Mouse (Mus musculus) CH12.LX (cell line): ENCODE data around the gene Epha3. TPM values are rescaled to one million over a fixed set of nuclear protein-coding genes. Genes with fewer than 3 reads are reported as not detected.

ENCODE experiments used
- DNase-seq: peaks from one replicate; pipeline ENCODE4 v3.0.0-alpha.2; 2013; ENCODE audit errors: extremely low read depth
- H3K27ac ChIP-seq: 2 replicates; pipeline ENCODE4 v1.5.1; 2012; ENCODE audit warnings: low read depth, mild to moderate bottlenecking, control low read depth, moderate library complexity; ENCODE audit not compliant: insufficient read depth
- H3K27me3 ChIP-seq: replicated peaks from 2 replicates; pipeline ENCODE3; 2012; ENCODE audit warnings: inconsistent platforms
- H3K36me3 ChIP-seq, 2 experiments: replicated peaks in 1 of 2; 2 replicates each; pipeline versions ENCODE3 to v1.6.1; 2012; ENCODE audit warnings: inconsistent platforms in 1 of 2, low read length in 1 of 2, mild to moderate bottlenecking in 1 of 2, mixed read lengths in 1 of 2, moderate library complexity in 1 of 2; ENCODE audit not compliant: control insufficient read depth in 1 of 2, insufficient read depth in 1 of 2
- H3K4me1 ChIP-seq, 2 experiments: 2 replicates each; pipeline ENCODE4 v1.6.1; 2012; ENCODE audit warnings: inconsistent platforms in 1 of 2, moderate library complexity in 1 of 2; ENCODE audit not compliant: insufficient read depth in 2 of 2, control insufficient read depth in 1 of 2
- H3K4me2 ChIP-seq: 2 replicates; pipeline ENCODE4 v1.6.1; 2012; ENCODE audit warnings: low read depth, mild to moderate bottlenecking, control low read depth; ENCODE audit not compliant: poor library complexity, insufficient read depth, severe bottlenecking
- H3K4me3 ChIP-seq, 3 experiments: fragments of 150-350 bp in 1 of 3; sonication (generic) in 1 of 3; replicated peaks in 1 of 3; 2 replicates each; pipeline versions ENCODE3 to v1.5.1; 2011 to 2012; ENCODE audit warnings: low read depth in 2 of 3, low read length in 2 of 3, mild to moderate bottlenecking in 2 of 3, moderate library complexity in 2 of 3, control low read depth in 1 of 3, improper control_type of control experiment in 1 of 3, inconsistent platforms in 1 of 3, mixed read lengths in 1 of 3; ENCODE audit not compliant: poor library complexity in 1 of 3
- H3K79me2 ChIP-seq: replicated peaks from 2 replicates; pipeline ENCODE4 v1.6.1; 2012; ENCODE audit warnings: mild to moderate bottlenecking, moderate library complexity; ENCODE audit not compliant: control insufficient read depth, poor library complexity, insufficient read depth, severe bottlenecking; ENCODE audit errors: extremely low read depth
- H3K9ac ChIP-seq: 2 replicates; pipeline ENCODE4 v1.6.1; 2012; ENCODE audit warnings: low read depth, mild to moderate bottlenecking, control low read depth, moderate library complexity; ENCODE audit not compliant: insufficient read depth
- H3K9me3 ChIP-seq: replicated peaks from 2 replicates; pipeline ENCODE3; 2012; ENCODE audit warnings: low read length, inconsistent platforms, mixed read lengths
- CHD1 ChIP-seq: IDR thresholded peaks from 2 replicates; pipeline ENCODE4 v1.6.1; 2012; ENCODE audit warnings: low read depth, low read length, improper control_type of control experiment, inconsistent platforms
- CTCF ChIP-seq, 2 experiments: IDR thresholded peaks in 1 of 2; conservative IDR thresholded peaks in 1 of 2; 2 replicates each; pipeline ENCODE4 v1.5.1; 2011 to 2012; ENCODE audit warnings: low read depth in 2 of 2, low read length in 2 of 2, improper control_type of control experiment in 1 of 2, inconsistent platforms in 1 of 2, mild to moderate bottlenecking in 1 of 2, moderate library complexity in 1 of 2
- E2F4 ChIP-seq: IDR thresholded peaks from 2 replicates; pipeline ENCODE4 v1.6.1; 2011; ENCODE audit warnings: low read depth, low read length, improper control_type of control experiment; ENCODE audit not compliant: insufficient replicate concordance
- ELF1 ChIP-seq: IDR thresholded peaks from 2 replicates; pipeline ENCODE4 v1.6.1; 2014; ENCODE audit warnings: low read depth, mild to moderate bottlenecking, inconsistent platforms, low read length, improper control_type of control experiment
- EP300 ChIP-seq: IDR thresholded peaks from 2 replicates; pipeline ENCODE4 v1.6.1; 2011; ENCODE audit warnings: low read length, improper control_type of control experiment
- ETS1 ChIP-seq: conservative IDR thresholded peaks from 2 replicates; pipeline ENCODE4 v1.6.1; 2012; ENCODE audit warnings: low read depth, mild to moderate bottlenecking, inconsistent platforms, low read length, improper control_type of control experiment, moderate library complexity
- GABPA ChIP-seq: IDR thresholded peaks from 2 replicates; pipeline ENCODE4 v1.6.1; 2012; ENCODE audit warnings: low read depth, low read length, improper control_type of control experiment, inconsistent platforms; ENCODE audit not compliant: insufficient replicate concordance
- KAT2A ChIP-seq: IDR thresholded peaks from 2 replicates; pipeline ENCODE4 v1.6.1; 2012; ENCODE audit warnings: low read length, improper control_type of control experiment, inconsistent platforms; ENCODE audit not compliant: insufficient replicate concordance
- MAFK ChIP-seq: IDR thresholded peaks from 2 replicates; pipeline ENCODE4 v1.6.1; 2011; ENCODE audit warnings: low read length, improper control_type of control experiment; ENCODE audit not compliant: insufficient replicate concordance
- MAX ChIP-seq: IDR thresholded peaks from 2 replicates; pipeline ENCODE4 v1.6.1; 2011; ENCODE audit warnings: low read length, improper control_type of control experiment
- MAZ ChIP-seq: IDR thresholded peaks from 2 replicates; pipeline ENCODE4 v1.6.1; 2012; ENCODE audit warnings: low read depth, mild to moderate bottlenecking, inconsistent platforms, low read length, improper control_type of control experiment, moderate library complexity
- MEF2A ChIP-seq: IDR thresholded peaks from 2 replicates; pipeline ENCODE4 v1.6.1; 2014; ENCODE audit warnings: low read depth, mild to moderate bottlenecking, inconsistent platforms, low read length, improper control_type of control experiment, borderline replicate concordance
- MYC ChIP-seq: IDR thresholded peaks from 2 replicates; pipeline ENCODE4 v1.6.1; 2011; ENCODE audit warnings: low read depth, mild to moderate bottlenecking, improper control_type of control experiment, low read length
- NRF1 ChIP-seq: IDR thresholded peaks from 2 replicates; pipeline ENCODE4 v1.6.1; 2014; ENCODE audit warnings: low read depth, mild to moderate bottlenecking, inconsistent platforms, low read length, improper control_type of control experiment, moderate library complexity
- PAX5 ChIP-seq: IDR thresholded peaks from 2 replicates; pipeline ENCODE4 v1.6.1; 2012; ENCODE audit warnings: low read length, inconsistent platforms, mixed read lengths
- POLR2A ChIP-seq: IDR thresholded peaks from 2 replicates; pipeline ENCODE4 v1.6.1; 2011; ENCODE audit warnings: low read depth, mild to moderate bottlenecking, improper control_type of control experiment, low read length
- SIN3A ChIP-seq: IDR thresholded peaks from 2 replicates; pipeline ENCODE4 v1.6.1; 2012; ENCODE audit warnings: low read length, improper control_type of control experiment, inconsistent platforms
- TCF12 ChIP-seq: IDR thresholded peaks from 2 replicates; pipeline ENCODE4 v1.6.1; 2014; ENCODE audit warnings: low read depth, mild to moderate bottlenecking, inconsistent platforms, low read length, improper control_type of control experiment
- UBTF ChIP-seq: IDR thresholded peaks from 2 replicates; pipeline ENCODE4 v1.6.1; 2012; ENCODE audit warnings: low read depth, mild to moderate bottlenecking, inconsistent platforms, low read length, improper control_type of control experiment, moderate library complexity
- USF1 ChIP-seq: IDR thresholded peaks from 2 replicates; pipeline ENCODE4 v1.6.1; 2014; ENCODE audit warnings: low read depth, mild to moderate bottlenecking, inconsistent platforms, low read length, improper control_type of control experiment
- USF2 ChIP-seq: conservative IDR thresholded peaks from 2 replicates; pipeline ENCODE4 v1.6.1; 2011; ENCODE audit warnings: low read depth, low read length, improper control_type of control experiment
- ZKSCAN1 ChIP-seq: IDR thresholded peaks from 2 replicates; pipeline ENCODE4 v1.6.1; 2012; ENCODE audit warnings: low read depth, inconsistent platforms, low read length, improper control_type of control experiment, borderline replicate concordance
- ZMIZ1 ChIP-seq: IDR thresholded peaks from 2 replicates; pipeline ENCODE4 v1.6.1; 2012; ENCODE audit warnings: low read depth, mild to moderate bottlenecking, inconsistent platforms, low read length, improper control_type of control experiment
- ZNF384 ChIP-seq: IDR thresholded peaks from 2 replicates; pipeline ENCODE4 v1.6.1; 2012; ENCODE audit warnings: low read depth, low read length, improper control_type of control experiment, inconsistent platforms
- dilution Hi-C: fragments of 300-500 bp; cut with MboI; formaldehyde crosslinking; loops from 2 replicates; pipeline ENCODE4 v1.14.3; 2020; ENCODE audit warnings: low sequenced_read_pairs; ENCODE audit not compliant: extremely low pct_unique_long_range_greater_than_20kb, extremely low pct_ligation_motif_present
- in situ Hi-C: fragments of 300-500 bp; cut with MboI; formaldehyde crosslinking; loops from 3 replicates; pipeline ENCODE4 v1.14.3; 2019; ENCODE audit warnings: low sequenced_read_pairs, low pct_ligation_motif_present, low pct_unique_long_range_greater_than_20kb, mixed read lengths
- polyA plus RNA-seq: library from polyadenylated mRNA; unstranded; fragments of >175 nt; gene quantifications from 2 replicates; pipeline ENCODE4 v1.2.1, GENCODE M21; 2012; ENCODE audit warnings: low read depth; ENCODE audit not compliant: insufficient read length
- total RNA-seq, 2 experiments: library from RNA; depleted of rRNA; stranded (reverse); fragments of 300-350 nt in 1 of 2; fragments of >200 nt in 1 of 2; gene quantifications; 2 replicates each; pipeline ENCODE4 v1.2.3; 2012 to 2014

Epha3 gene
- total and polyA plus RNA-seq, 3 experiments = not detected

DNA sequence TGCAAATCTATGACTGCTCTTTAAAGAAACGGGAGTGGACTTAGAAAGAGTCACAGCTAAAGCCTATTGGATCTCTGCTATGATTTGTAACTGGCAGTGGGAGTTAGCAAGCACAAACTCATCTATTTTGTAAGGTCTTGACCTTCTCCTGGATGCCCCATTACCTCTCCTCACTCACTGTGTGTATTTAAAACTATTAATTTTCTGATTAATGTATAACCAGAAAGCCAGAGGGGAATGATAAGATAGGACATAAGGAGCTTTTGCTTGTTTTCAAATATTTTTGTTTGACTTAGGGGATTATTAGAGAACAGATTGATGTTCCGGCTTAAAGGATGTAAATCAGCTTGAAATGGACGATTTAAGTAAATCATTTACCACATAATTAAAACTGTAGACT, 213.2 kb downstream of the Epha3 start:
- Histone ChIP-seq H3K27me3 (no peaks in the 10 kb centered on the region), H3K4me1 (no peaks in the 10 kb centered on the region), H3K27ac (no peak overlapping the region), H3K4me3 (no peak overlapping the region), H3K9ac (no peak overlapping the region), H3K9me3 (peaks cover 37% of the 10 kb centered on the region), H3K4me2 (no peak overlapping the region), H3K36me3 (no peaks in the 10 kb centered on the region), H3K79me2 (no peaks in the 10 kb centered on the region)
- no peak for TF ChIP-seq E2F4
- TF ChIP-seq MAX = no peak
- TF ChIP-seq CTCF (conservative IDR thresholded peaks at IDR 0.05 in 1 of 2, IDR thresholded peaks at IDR 0.05 in 1 of 2; ENCODE audit: low read depth in 2 of 2, low read length in 2 of 2) = no peak
- no peak for TF ChIP-seq CHD1
- no peak for TF ChIP-seq KAT2A
- no peak for TF ChIP-seq GABPA
- TF ChIP-seq MEF2A = no peak
- no peak for TF ChIP-seq TCF12
- no peak for TF ChIP-seq ZMIZ1
- TF ChIP-seq SIN3A = no peak
- TF ChIP-seq ZNF384 = no peak
- TF ChIP-seq UBTF = no peak
- no peak for TF ChIP-seq POLR2A
- no peak for DNase-seq
- in situ Hi-C loops = no loop called here
- dilution Hi-C loops = no loop called here

DNA sequence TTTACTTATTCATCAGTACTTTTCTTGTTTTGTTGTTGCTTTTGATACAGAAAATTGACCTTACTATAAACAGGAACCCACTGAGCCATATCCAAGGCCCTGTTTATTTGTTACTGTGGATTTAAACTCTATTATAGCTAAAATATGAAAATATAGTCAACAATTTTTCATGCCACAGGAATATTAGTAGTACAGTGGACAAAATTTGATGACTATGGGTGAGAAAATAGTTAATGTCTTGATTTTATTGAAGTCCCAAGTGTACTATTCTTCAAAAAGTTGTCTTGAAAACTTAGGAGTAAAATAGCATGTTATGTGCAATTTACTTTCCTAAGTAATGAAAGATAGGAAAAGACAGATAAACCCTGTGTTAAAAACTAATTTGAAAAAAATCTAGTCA, 217.4 kb downstream of the Epha3 start:
- H3K4me2 ChIP-seq = no peak overlapping the region
- no peaks in the 10 kb centered on the region for H3K36me3 ChIP-seq
- no peaks in the 10 kb centered on the region for H3K27me3 ChIP-seq
- peaks cover 35% of the 10 kb centered on the region for H3K9me3 ChIP-seq
- no peak overlapping the region for H3K4me3 ChIP-seq
- H3K4me1 ChIP-seq = no peaks in the 10 kb centered on the region
- dilution Hi-C loops = no loop called here
- no peaks in the 10 kb centered on the region for H3K79me2 ChIP-seq
- no peak overlapping the region for H3K9ac ChIP-seq
- in situ Hi-C loops = no loop called here
- no peak for DNase-seq
- TF ChIP-seq CTCF (conservative IDR thresholded peaks at IDR 0.05 in 1 of 2, IDR thresholded peaks at IDR 0.05 in 1 of 2; ENCODE audit: low read depth in 2 of 2, low read length in 2 of 2) = no peak
- no peak for TF ChIP-seq ETS1
- no peak for TF ChIP-seq NRF1
- no peak for TF ChIP-seq PAX5
- TF ChIP-seq ZKSCAN1 = no peak
- no peak for TF ChIP-seq USF2
- no peak for TF ChIP-seq MYC
- TF ChIP-seq ZMIZ1 = no peak
- TF ChIP-seq GABPA = no peak
- no peak for TF ChIP-seq ELF1
- TF ChIP-seq EP300 = no peak
- no peak for TF ChIP-seq MAFK
- TF ChIP-seq ZNF384 = no peak
- TF ChIP-seq KAT2A = no peak
- TF ChIP-seq MEF2A = no peak
- no peak for TF ChIP-seq MAZ
- no peak for TF ChIP-seq USF1
- no peak for TF ChIP-seq TCF12
- no peak for TF ChIP-seq UBTF
- no peak overlapping the region for H3K27ac ChIP-seq
